ENCODE assay signal across 8 mouse cellular contexts in the genomic region with DNA sequence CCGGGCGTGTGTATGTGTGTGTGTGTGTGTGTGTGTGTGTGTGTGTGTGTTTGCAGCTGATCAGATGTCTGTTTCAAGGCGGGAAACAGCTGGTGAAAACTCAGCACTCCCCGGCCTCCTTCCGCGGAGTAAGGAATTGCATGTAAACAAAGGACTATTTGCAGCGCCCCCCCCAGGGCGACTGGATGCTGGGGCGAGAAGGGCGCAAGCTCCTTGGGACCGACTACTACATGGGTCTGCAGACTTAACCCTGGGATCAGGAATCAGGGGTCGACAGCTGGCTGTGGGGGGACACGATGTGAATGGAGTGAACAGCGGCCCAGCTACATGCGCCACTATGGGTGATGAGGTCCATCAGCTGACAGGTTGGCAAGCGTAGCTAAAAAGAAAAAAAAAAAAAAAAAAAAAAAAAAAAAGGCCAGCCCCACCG. TPM values are rescaled to one million over a fixed set of nuclear protein-coding genes. Genes with fewer than 3 reads are reported as not detected.
DNase-seq lines count a peak whose midpoint lies in the region; ATAC-seq and TF ChIP-seq lines count a peak whose summit lies in the region.

A gene (minus strand): TSS at position 140 of the 430 bp plus-strand sequence.

- H3K27ac ChIP-seq in forebrain, embryonic 12.5 days = peak within 1 kb of the TSS; percentile 93
- H3K27ac ChIP-seq in liver, postnatal 0 days (ENCODE audit: low read depth) = peak within 1 kb of the TSS; percentile 94
- H3K27ac ChIP-seq in neural tube, embryonic 14.5 days (ENCODE audit: low read depth, low read length) = peak within 1 kb of the TSS; percentile 90
- peak within 1 kb of the TSS; percentile 91 for H3K27ac ChIP-seq in testis, adult 2 months (ENCODE audit: control insufficient read depth, insufficient read depth, low read depth, low read length)

- peak; percentile 40 for ATAC-seq in forebrain, embryonic 12.5 days (ENCODE audit: low FRiP score)
- peak; percentile 41 for ATAC-seq in liver, postnatal 0 days
- peak; percentile 28 for ATAC-seq in neural tube, embryonic 14.5 days (ENCODE audit: low read depth)

- TF ChIP-seq EP300 in liver, postnatal 0 days (IDR thresholded peaks at IDR 0.05; ENCODE audit: low read depth) = 0 out of 2 replicates have a peak, but pooled peaks have one; percentile 14

- TF ChIP-seq CTCF in E14TG2a.4 (conservative IDR thresholded peaks at IDR 0.05; ENCODE audit: low read length) = peak; percentile 35
- peak; percentile 62 for TF ChIP-seq CTCF in liver, postnatal 0 days (IDR thresholded peaks at IDR 0.05; ENCODE audit: low read depth)
- TF ChIP-seq CTCF in testis, adult 2 months (IDR thresholded peaks at IDR 0.05; ENCODE audit: control insufficient read depth, insufficient read depth, insufficient replicate concordance, low read depth, low read length) = no peak

- no peak for TF ChIP-seq POLR2A in testis, adult 2 months (IDR thresholded peaks at IDR 0.05; ENCODE audit: control insufficient read depth, low read depth, low read length)

- H3K9ac ChIP-seq in forebrain, embryonic 12.5 days = peak within 1 kb of the TSS; percentile 81
- peak within 1 kb of the TSS; percentile 79 for H3K9ac ChIP-seq in liver, postnatal 0 days (replicated peaks)
- H3K9ac ChIP-seq in neural tube, embryonic 14.5 days (replicated peaks; ENCODE audit: low read depth, low read length) = peak within 1 kb of the TSS; percentile 74

- intact Hi-C loops in heart, postnatal 14 days (cut with DNase I) = no loop called here

- H3K9me3 ChIP-seq in E14TG2a.4 (ENCODE audit: low read length) = no peaks in the 10 kb centered on the region
- no peaks in the 10 kb centered on the region for H3K9me3 ChIP-seq in forebrain, embryonic 12.5 days
- no peaks in the 10 kb centered on the region for H3K9me3 ChIP-seq in liver, postnatal 0 days (ENCODE audit: low read length)
- no peaks in the 10 kb centered on the region for H3K9me3 ChIP-seq in neural tube, embryonic 14.5 days (ENCODE audit: control insufficient read depth, low read length)

- H3K27me3 ChIP-seq in E14TG2a.4 (ENCODE audit: insufficient read depth, low read length) = no peaks in the 10 kb centered on the region
- no peaks in the 10 kb centered on the region for H3K27me3 ChIP-seq in forebrain, embryonic 12.5 days
- H3K27me3 ChIP-seq in liver, postnatal 0 days (ENCODE audit: insufficient read depth, low read length) = no peaks in the 10 kb centered on the region
- H3K27me3 ChIP-seq in neural tube, embryonic 14.5 days (ENCODE audit: control insufficient read depth, insufficient read depth, low read length) = no peaks in the 10 kb centered on the region
- H3K27me3 ChIP-seq in testis, adult 2 months (ENCODE audit: control insufficient read depth, insufficient read depth, low read length) = no peaks in the 10 kb centered on the region

- DNase-seq in c-Kit-positive CD71-positive TER-119-positive erythroid progenitor cells, embryonic 14.5 days (ENCODE audit: low spot score) = peak; percentile 80
- DNase-seq in heart, postnatal 14 days = peak; percentile 85 to 86
- peak; percentile 91 for DNase-seq in layer of hippocampus, adult 11-12 months (ENCODE audit: low spot score)
- DNase-seq in liver, postnatal 0 days = peak; percentile 88

- H3K4me2 ChIP-seq in forebrain, embryonic 12.5 days = peak within 1 kb of the TSS; percentile 79
- H3K4me2 ChIP-seq in liver, postnatal 0 days (ENCODE audit: low read depth, low read length) = peak within 1 kb of the TSS; percentile 100
- peak within 1 kb of the TSS; percentile 85 for H3K4me2 ChIP-seq in neural tube, embryonic 14.5 days (ENCODE audit: low read depth, low read length)

- H3K4me1 ChIP-seq in E14TG2a.4 (replicated peaks; ENCODE audit: low read depth, low read length) = peaks cover 40% of the 10 kb centered on the region
- peaks cover 18% of the 10 kb centered on the region for H3K4me1 ChIP-seq in forebrain, embryonic 12.5 days
- H3K4me1 ChIP-seq in liver, postnatal 0 days (ENCODE audit: insufficient read depth) = peaks cover 28% of the 10 kb centered on the region
- peaks cover 12% of the 10 kb centered on the region for H3K4me1 ChIP-seq in neural tube, embryonic 14.5 days (ENCODE audit: control insufficient read depth, insufficient read depth, low read length)
- H3K4me1 ChIP-seq in testis, adult 2 months (ENCODE audit: control insufficient read depth, insufficient read depth, low read length) = peaks cover 16% of the 10 kb centered on the region

- H3K36me3 ChIP-seq in E14TG2a.4 (ENCODE audit: insufficient read depth, low read length) = peaks cover 15% of the 10 kb centered on the region
- H3K36me3 ChIP-seq in forebrain, embryonic 12.5 days (replicated peaks) = 0 out of 2 replicates have a peak, but pooled peaks cover 4% of the 10 kb centered on the region
- no peaks in the 10 kb centered on the region for H3K36me3 ChIP-seq in liver, postnatal 0 days (replicated peaks; ENCODE audit: insufficient read depth, low read length)
- H3K36me3 ChIP-seq in neural tube, embryonic 14.5 days (ENCODE audit: control insufficient read depth, insufficient read depth, low read length) = no peaks in the 10 kb centered on the region
- no peaks in the 10 kb centered on the region for H3K36me3 ChIP-seq in testis, adult 2 months (ENCODE audit: control insufficient read depth, insufficient read depth, low read length)

- H3K4me3 ChIP-seq in E14TG2a.4 (replicated peaks; ENCODE audit: low read length) = peak within 1 kb of the TSS; percentile 97
- peak within 1 kb of the TSS; percentile 78 for H3K4me3 ChIP-seq in forebrain, embryonic 12.5 days (replicated peaks)
- peak within 1 kb of the TSS; percentile 83 for H3K4me3 ChIP-seq in liver, postnatal 0 days (ENCODE audit: low read depth, low read length)
- H3K4me3 ChIP-seq in neural tube, embryonic 14.5 days (ENCODE audit: low read depth, low read length) = peak within 1 kb of the TSS; percentile 80
- H3K4me3 ChIP-seq in testis, adult 2 months (ENCODE audit: control insufficient read depth, low read depth, low read length) = peak within 1 kb of the TSS; percentile 92

- WGBS in forebrain, embryonic 12.5 days = 0% methylated on average over 17 of the region's 17 CpGs
- 1% methylated on average over 15 of the region's 17 CpGs for WGBS in liver, postnatal 0 days (ENCODE audit: insufficient replicate concordance)
- 0% methylated on average over 15 of the region's 17 CpGs for WGBS in neural tube, embryonic 14.5 days

RNA-seq across cellular contexts. Expression of the gene that starts here (rescaled TPM):
- 20.9 and 22.6 TPM in 2 replicates for polyA plus RNA-seq in forebrain, embryonic 12.5 days (2016; fragmentation: Nextera tagmentation; extraction: Ambion mirVana)
- total RNA-seq in heart, postnatal 14 days (2021) = 1 to 10 TPM; 3.0 to 3.1 TPM
- polyA plus RNA-seq in liver, postnatal 0 days (2015; fragmentation: Nextera tagmentation; extraction: Ambion mirVana) = 3.9 and 5.6 TPM in 2 replicates
- polyA plus RNA-seq in neural tube, embryonic 14.5 days (2014; fragmentation: Nextera tagmentation; extraction: Ambion mirVana) = 7.2 and 7.8 TPM in 2 replicates
- polyA plus RNA-seq in testis, adult 2 months (2012; rRNA removed) = 1.9 TPM in 2 replicates

Comparison
In these comparisons a context has a peak if more than half of its experiments do, and no peak if none do; other contexts are left out.
1. Peak in every context shown above with its lines: DNase-seq, ATAC-seq, H3K4me3 ChIP-seq and H3K27ac ChIP-seq.